ENCODE assay signal across 15 mouse cellular contexts in the genomic region with DNA sequence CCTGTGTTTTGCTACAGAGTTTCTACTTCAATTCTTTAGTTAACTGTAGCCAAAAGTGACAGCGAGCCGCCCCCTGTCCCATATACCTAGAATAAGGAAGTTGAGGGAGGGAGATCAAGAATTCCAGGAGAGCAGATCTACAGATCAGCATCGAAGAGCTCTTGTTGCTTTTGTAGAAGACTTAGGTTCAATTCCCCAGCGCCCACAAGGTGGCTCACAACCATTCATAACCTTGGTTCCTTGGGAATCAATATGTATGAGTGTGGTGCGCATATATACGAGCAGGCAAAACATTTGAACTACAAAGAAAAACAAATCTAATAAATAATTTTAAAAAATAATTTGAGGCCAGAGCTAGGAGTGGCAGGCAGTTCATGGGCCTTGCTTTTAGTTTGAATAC. TPM values are rescaled to one million over a fixed set of nuclear protein-coding genes. Genes with fewer than 3 reads are reported as not detected.
"Had no signal": no experiment of that assay in that cellular context is flagged by ENCODE, and none has a peak within 500 bp of the region (broad histone marks: within the 10 kb centered on the region; RNA-seq: fewer than 3 reads in every experiment).

No protein-coding gene starts in this region.

- H3K4me3 ChIP-seq: layer of hippocampus, adult 2 months; limb, embryonic 12.5 days; liver, embryonic 13.5 days; lung, embryonic 15.5 days; midbrain, embryonic 13.5 days; neural tube, embryonic 12.5 days; stomach, embryonic 15.5 days had no signal

- H3K9ac ChIP-seq: liver, embryonic 13.5 days; liver, postnatal 0 days; lung, embryonic 15.5 days; midbrain, embryonic 13.5 days; neural tube, embryonic 12.5 days; stomach, embryonic 15.5 days had no signal

- H3K27ac ChIP-seq: layer of hippocampus, adult 2 months; limb, embryonic 12.5 days; liver, embryonic 13.5 days; lung, embryonic 15.5 days; midbrain, embryonic 13.5 days; neural tube, embryonic 12.5 days; stomach, embryonic 15.5 days had no signal

- H3K36me3 ChIP-seq: limb, embryonic 12.5 days; liver, embryonic 13.5 days; lung, embryonic 15.5 days; midbrain, embryonic 13.5 days; neural tube, embryonic 12.5 days; stomach, embryonic 15.5 days had no signal

- H3K4me2 ChIP-seq: limb, embryonic 12.5 days; liver, embryonic 13.5 days; lung, embryonic 15.5 days; midbrain, embryonic 13.5 days; neural tube, embryonic 12.5 days; stomach, embryonic 15.5 days had no signal

- H3K9me3 ChIP-seq: limb, embryonic 12.5 days; midbrain, embryonic 13.5 days; stomach, embryonic 15.5 days had no signal

- DNase-seq: kidney, adult 18-20 months; liver; liver, embryonic 13.5 days; liver, postnatal 0 days; lung, postnatal 14 days; right cerebral cortex, postnatal 14 days had no signal

- ATAC-seq: liver, postnatal 0 days had no signal

RNA-seq across cellular contexts. Expression of a gene that starts 3.2 kb away (rescaled TPM):
- polyA plus RNA-seq: kidney, embryonic 14.5 days; liver, embryonic 13.5 days had no signal

RNA-seq across cellular contexts. Expression of a gene that starts 8.5 kb away (rescaled TPM):
- polyA plus RNA-seq: kidney, embryonic 14.5 days; limb, embryonic 12.5 days; liver, embryonic 13.5 days; liver, postnatal 0 days; lung, embryonic 15.5 days; spleen, adult 2 months; stomach, embryonic 15.5 days; thymus, postnatal 0 days had no signal

RNA-seq across cellular contexts. Expression of a gene that starts 28.1 kb away (rescaled TPM):
- polyA plus RNA-seq: limb, embryonic 12.5 days; liver, embryonic 13.5 days; liver, postnatal 0 days; stomach, embryonic 15.5 days had no signal
